Mouse (Mus musculus) liver, embryonic 14.5 days (tissue): ENCODE results near the gene Dnal1.

Source experiments
- CTCF ChIP-seq: IDR thresholded peaks from 2 replicates; pipeline ENCODE4 v1.5.1; 2016; ENCODE audit warnings: antibody characterized with exemption, low read depth, control low read depth
- EP300 ChIP-seq: IDR thresholded peaks from 2 replicates; pipeline ENCODE4 v1.6.1; 2016; ENCODE audit warnings: antibody characterized with exemption, low read depth

DNA sequence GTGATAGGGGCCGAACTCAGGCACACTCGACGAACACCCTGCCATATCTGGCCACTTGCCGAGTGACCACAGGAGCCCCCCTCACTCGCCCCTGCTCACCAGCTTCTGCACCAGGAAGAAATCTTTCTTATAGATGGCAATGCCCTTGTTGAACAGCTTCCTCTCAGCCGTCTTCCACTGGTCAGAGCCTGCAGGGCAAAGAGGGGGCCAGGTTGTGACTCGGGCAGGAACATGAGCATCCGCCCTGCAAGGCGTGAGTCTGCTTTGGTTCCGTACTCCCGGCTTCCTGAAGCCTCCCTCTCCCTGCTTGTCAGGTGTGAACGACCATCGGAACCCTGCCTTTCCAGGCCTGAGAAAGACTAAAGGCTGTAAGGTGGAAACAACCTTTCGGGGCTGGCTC is 44.0 kb downstream of the Dnal1 start:
- TF ChIP-seq CTCF, result no peak
- no peak for TF ChIP-seq EP300
